Mouse (Mus musculus): ENCODE results near the gene C2cd2l. TPM values are rescaled to one million over a fixed set of nuclear protein-coding genes. Genes with fewer than 3 reads are reported as not detected.
A peak's percentile ranks its signal among the peaks of the same experiment; 100 is the strongest.
"Not testable (repeated sequence)": the region's sequence is repeated elsewhere in the genome, so short reads cannot be mapped to it uniquely, and the experiment has no call there.

C2cd2l gene
- polyA plus RNA-seq, 1 experiment from 2014 or later, result 41.1 TPM

DNA sequence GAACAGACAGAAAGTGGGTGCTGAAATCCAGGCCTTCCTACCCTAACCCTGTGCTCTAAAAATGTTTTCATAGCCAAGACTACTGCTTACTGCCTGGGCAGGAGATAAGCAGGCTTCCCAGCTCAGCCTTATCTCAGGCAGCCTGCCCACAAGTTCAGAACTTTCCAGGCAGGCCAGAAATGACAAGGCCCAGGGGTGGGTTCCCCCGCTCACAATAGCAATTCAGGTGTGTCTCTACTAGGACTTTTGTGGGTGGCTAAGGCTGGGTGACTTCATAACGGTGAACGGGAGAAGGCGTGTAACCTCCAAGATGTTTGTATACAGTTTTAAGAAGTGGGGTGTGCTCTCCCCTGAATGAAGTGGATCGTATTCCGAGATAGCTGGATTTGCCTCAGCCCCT, 23.2 kb upstream of the C2cd2l start:
- Histone ChIP-seq H3K79me2 (ENCODE audit: inconsistent target) (peaks cover 36% of the 10 kb centered on the region), H3K4me3 (ENCODE audit: inconsistent target) (peak overlapping the region; percentile 59), H3K27ac (peak overlapping the region; percentile 34), H3K36me3 (ENCODE audit: inconsistent target) (peaks cover 15% of the 10 kb centered on the region)
- WGBS (ENCODE audit: missing documents), result 9% methylated on average over 6 of the region's 6 CpGs

GRCm38 (mm10) chr9:44342605-44343004, 22.5 kb upstream of the C2cd2l start:
- Histone ChIP-seq H3K79me2 (ENCODE audit: inconsistent target) (peaks cover 42% of the 10 kb centered on the region), H3K4me3 (ENCODE audit: inconsistent target) (peak overlapping the region; percentile 59; the same call in 1 of the 2 replicates), H3K27ac (no peak overlapping the region), H3K36me3 (ENCODE audit: inconsistent target) (peaks cover 8% of the 10 kb centered on the region)
- WGBS (ENCODE audit: missing documents), result 82% methylated on average over 1 of the region's 1 CpGs

- Histone ChIP-seq H3K36me3 (ENCODE audit: inconsistent target) (peaks cover 4% of the 10 kb centered on the region; the same call in 1 of the 2 replicates), H3K79me2 (ENCODE audit: inconsistent target) (peaks cover 46% of the 10 kb centered on the region), H3K27ac (no peak overlapping the region), H3K4me3 (ENCODE audit: inconsistent target) (no peak overlapping the region)
- WGBS (ENCODE audit: missing documents), result 83% methylated on average over 3 of the region's 3 CpGs
Observed at GRCm38 (mm10) chr9:44342173-44342572, 22.1 kb upstream of the C2cd2l start.

GRCm38 (mm10) chr9:44341487-44341886, 21.4 kb upstream of the C2cd2l start:
- 100% methylated on average over 5 of the region's 5 CpGs for WGBS (ENCODE audit: missing documents)
- Histone ChIP-seq H3K4me3 (ENCODE audit: inconsistent target) (no peak overlapping the region), H3K79me2 (ENCODE audit: inconsistent target) (peaks cover 53% of the 10 kb centered on the region), H3K27ac (no peak overlapping the region), H3K36me3 (ENCODE audit: inconsistent target) (no peaks in the 10 kb centered on the region)

DNA sequence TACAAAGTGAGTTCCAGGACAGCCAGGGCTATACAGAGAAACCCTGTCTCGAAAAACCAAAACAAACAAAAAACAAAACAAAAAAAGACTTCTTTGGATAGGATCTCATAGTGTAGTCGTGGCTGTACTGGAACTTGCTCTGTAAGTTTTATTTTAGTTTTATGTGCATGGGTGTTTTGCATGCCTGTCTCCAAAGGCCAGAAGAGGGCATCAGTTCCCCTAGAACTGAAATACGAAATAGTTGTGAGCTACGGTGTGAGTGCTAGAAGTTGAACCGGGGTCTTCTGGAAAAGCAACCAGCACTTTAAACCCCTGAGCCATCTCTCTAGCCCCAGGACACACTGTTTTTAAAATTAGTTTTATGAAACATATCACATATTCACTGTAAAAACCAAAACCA, 18.5 kb upstream of the C2cd2l start:
- Histone ChIP-seq H3K27ac (no peak overlapping the region), H3K79me2 (ENCODE audit: inconsistent target) (peaks cover 64% of the 10 kb centered on the region), H3K4me3 (ENCODE audit: inconsistent target) (no peak overlapping the region), H3K36me3 (ENCODE audit: inconsistent target) (no peaks in the 10 kb centered on the region)
- 88% methylated on average over 5 of the region's 5 CpGs for WGBS (ENCODE audit: missing documents)

- Histone ChIP-seq H3K36me3 (ENCODE audit: inconsistent target) (peaks cover 8% of the 10 kb centered on the region), H3K4me3 (ENCODE audit: inconsistent target) (no peak overlapping the region), H3K27ac (no peak overlapping the region), H3K79me2 (ENCODE audit: inconsistent target) (peaks cover 54% of the 10 kb centered on the region)
- 90% methylated on average over 9 of the region's 9 CpGs for WGBS (ENCODE audit: missing documents)
Observed at GRCm38 (mm10) chr9:44337436-44338169, 17.5 kb upstream of the C2cd2l start.

- H3K27ac ChIP-seq, result no peak overlapping the region
- H3K36me3 ChIP-seq (ENCODE audit: inconsistent target), result peaks cover 12% of the 10 kb centered on the region
- 72% methylated on average over 3 of the region's 3 CpGs for WGBS (ENCODE audit: missing documents)
- peak overlapping the region; percentile 78 for H3K4me3 ChIP-seq (ENCODE audit: inconsistent target)
- peaks cover 48% of the 10 kb centered on the region for H3K79me2 ChIP-seq (ENCODE audit: inconsistent target)
Observed at GRCm38 (mm10) chr9:44336964-44337363, 16.9 kb upstream of the C2cd2l start.

- H3K27ac ChIP-seq, result not testable (repeated sequence)
- peaks cover 17% of the 10 kb centered on the region for H3K36me3 ChIP-seq (ENCODE audit: inconsistent target)
Observed at GRCm38 (mm10) chr9:44336513-44336912, 16.4 kb upstream of the C2cd2l start.

GRCm38 (mm10) chr9:44336093-44336406, 16.0 kb upstream of the C2cd2l start:
- WGBS (ENCODE audit: missing documents), result 0% methylated on average over 5 of the region's 5 CpGs
- Histone ChIP-seq H3K27ac (peak overlapping the region; percentile 61), H3K4me3 (ENCODE audit: inconsistent target) (peak overlapping the region; percentile 78), H3K36me3 (ENCODE audit: inconsistent target) (peaks cover 18% of the 10 kb centered on the region), H3K79me2 (ENCODE audit: inconsistent target) (peaks cover 39% of the 10 kb centered on the region)

More at GRCm38 (mm10) chr9:44336513-44336912, 16.4 kb upstream of the C2cd2l start:
- Histone ChIP-seq H3K4me3 (ENCODE audit: inconsistent target) (peak overlapping the region; percentile 78), H3K79me2 (ENCODE audit: inconsistent target) (peaks cover 43% of the 10 kb centered on the region)
- WGBS (ENCODE audit: missing documents), result 58% methylated on average over 4 of the region's 4 CpGs

DNA sequence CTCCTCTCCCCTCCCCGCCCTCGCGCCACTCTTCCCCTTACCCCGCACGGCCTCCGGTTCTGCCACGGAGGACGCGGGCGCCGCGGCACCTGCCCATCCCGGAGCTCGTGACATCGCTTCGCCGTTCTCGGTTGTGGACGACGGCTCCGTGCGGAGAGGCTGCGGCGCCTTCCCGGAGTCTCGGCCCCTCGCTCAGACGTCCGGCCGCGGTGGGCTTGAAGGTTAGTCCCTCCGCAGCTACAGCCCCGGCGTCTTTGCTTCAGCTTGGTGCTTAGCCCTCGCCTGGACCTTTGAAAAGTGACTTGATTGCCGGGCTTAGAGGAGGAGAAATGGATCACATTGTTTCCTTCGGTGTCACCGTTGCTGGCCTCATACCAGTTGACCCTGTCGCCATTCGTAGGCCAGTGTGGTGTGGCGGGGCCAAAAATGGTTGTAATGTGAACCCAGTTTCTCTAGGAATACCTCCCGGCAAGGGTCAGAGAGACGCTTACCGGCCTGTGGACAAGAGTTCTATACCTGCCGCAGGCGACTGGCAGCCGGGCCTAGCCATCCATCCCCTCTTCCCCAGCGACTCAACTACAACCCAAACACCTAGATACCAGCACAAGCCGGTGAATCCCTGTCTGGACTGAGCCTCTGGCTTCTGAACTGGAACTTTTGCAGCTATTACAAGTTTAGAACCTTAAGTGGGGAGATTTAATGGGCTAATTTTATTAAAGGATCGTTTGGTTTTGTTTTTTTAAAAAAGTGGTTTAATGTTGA, 15.4 kb upstream of the C2cd2l start:
- Histone ChIP-seq H3K4me3 (ENCODE audit: inconsistent target) (peak overlapping the region; percentile 78), H3K79me2 (ENCODE audit: inconsistent target) (peaks cover 33% of the 10 kb centered on the region), H3K27ac (peak overlapping the region; percentile 61), H3K36me3 (ENCODE audit: inconsistent target) (peaks cover 18% of the 10 kb centered on the region)
- 0% methylated on average over 50 of the region's 50 CpGs for WGBS (ENCODE audit: missing documents)

- peak within 1 kb of the TSS; percentile 78 for H3K4me3 ChIP-seq (ENCODE audit: inconsistent target)
- peaks cover 19% of the 10 kb centered on the region for H3K36me3 ChIP-seq (ENCODE audit: inconsistent target)
- peak within 1 kb of the TSS; percentile 61 for H3K27ac ChIP-seq
- H3K79me2 ChIP-seq (ENCODE audit: inconsistent target), result peaks cover 29% of the 10 kb centered on the region
- under 1% methylated on average over 84 of the region's 91 CpGs for WGBS (ENCODE audit: missing documents)
Observed at GRCm38 (mm10) chr9:44334396-44335330, 14.6 kb upstream of the C2cd2l start, which contains the start of gene H2afx. H2afx (plus strand) TSS chr9:44334694.

- H3K27ac ChIP-seq, result no peak overlapping the region
- peaks cover 37% of the 10 kb centered on the region for H3K79me2 ChIP-seq (ENCODE audit: inconsistent target)
- WGBS (ENCODE audit: missing documents), result 98% methylated on average over 13 of the region's 13 CpGs
- H3K4me3 ChIP-seq (ENCODE audit: inconsistent target), result no peak overlapping the region
- H3K36me3 ChIP-seq (ENCODE audit: inconsistent target), result peaks cover 21% of the 10 kb centered on the region
Observed at GRCm38 (mm10) chr9:44332918-44333638, 13.0 kb upstream of the C2cd2l start.

- H3K27ac ChIP-seq, result no peak overlapping the region
- WGBS (ENCODE audit: missing documents), result 70% methylated on average over 6 of the region's 6 CpGs
- peaks cover 25% of the 10 kb centered on the region for H3K79me2 ChIP-seq (ENCODE audit: inconsistent target)
- H3K36me3 ChIP-seq (ENCODE audit: inconsistent target), result peaks cover 21% of the 10 kb centered on the region
- no peak overlapping the region for H3K4me3 ChIP-seq (ENCODE audit: inconsistent target)
Observed at GRCm38 (mm10) chr9:44330736-44331135, 10.7 kb upstream of the C2cd2l start.

DNA sequence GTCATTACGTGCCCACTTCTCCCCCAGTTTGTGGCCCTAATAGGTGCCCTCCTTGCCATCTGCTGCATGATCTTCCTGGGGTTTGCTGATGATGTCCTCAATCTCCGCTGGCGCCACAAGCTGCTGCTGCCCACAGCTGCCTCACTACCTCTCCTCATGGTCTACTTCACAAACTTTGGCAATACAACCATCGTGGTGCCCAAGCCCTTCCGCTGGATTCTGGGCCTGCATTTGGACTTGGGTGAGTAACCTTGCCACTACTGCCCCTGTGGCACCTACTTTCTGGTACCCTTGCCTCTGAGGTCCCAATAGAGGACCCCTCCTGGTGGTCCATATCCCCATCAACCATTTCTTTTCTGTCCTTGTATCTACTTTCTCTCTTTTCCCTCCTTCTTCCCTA, 7.8 kb upstream of the C2cd2l start:
- Histone ChIP-seq H3K4me3 (ENCODE audit: inconsistent target) (peak overlapping the region; percentile 76), H3K27ac (no peak overlapping the region), H3K79me2 (ENCODE audit: inconsistent target) (peaks cover 21% of the 10 kb centered on the region), H3K36me3 (ENCODE audit: inconsistent target) (peaks cover 17% of the 10 kb centered on the region)
- WGBS (ENCODE audit: missing documents), result 91% methylated on average over 5 of the region's 5 CpGs
